Mouse (Mus musculus) layer of hippocampus, postnatal 36 days (tissue): ENCODE measurements around the gene Ctc1. TPM values are rescaled to one million over a fixed set of nuclear protein-coding genes. Genes with fewer than 3 reads are reported as not detected.
"Not testable (repeated sequence)": the region's sequence is repeated elsewhere in the genome, so short reads cannot be mapped to it uniquely, and the experiment has no call there.

Experiments
- DNase-seq, 2 experiments: peaks; one replicate each; pipeline ENCODE4 v3.0.0; 2022
- total RNA-seq, 2 experiments: library from RNA; stranded (reverse); gene quantifications; 2 replicates each; pipeline ENCODE4 v1.2.3; 2021

Gene Ctc1
- total RNA-seq, 2 experiments from 2014 or later = 31.8 to 32.3 TPM

DNA sequence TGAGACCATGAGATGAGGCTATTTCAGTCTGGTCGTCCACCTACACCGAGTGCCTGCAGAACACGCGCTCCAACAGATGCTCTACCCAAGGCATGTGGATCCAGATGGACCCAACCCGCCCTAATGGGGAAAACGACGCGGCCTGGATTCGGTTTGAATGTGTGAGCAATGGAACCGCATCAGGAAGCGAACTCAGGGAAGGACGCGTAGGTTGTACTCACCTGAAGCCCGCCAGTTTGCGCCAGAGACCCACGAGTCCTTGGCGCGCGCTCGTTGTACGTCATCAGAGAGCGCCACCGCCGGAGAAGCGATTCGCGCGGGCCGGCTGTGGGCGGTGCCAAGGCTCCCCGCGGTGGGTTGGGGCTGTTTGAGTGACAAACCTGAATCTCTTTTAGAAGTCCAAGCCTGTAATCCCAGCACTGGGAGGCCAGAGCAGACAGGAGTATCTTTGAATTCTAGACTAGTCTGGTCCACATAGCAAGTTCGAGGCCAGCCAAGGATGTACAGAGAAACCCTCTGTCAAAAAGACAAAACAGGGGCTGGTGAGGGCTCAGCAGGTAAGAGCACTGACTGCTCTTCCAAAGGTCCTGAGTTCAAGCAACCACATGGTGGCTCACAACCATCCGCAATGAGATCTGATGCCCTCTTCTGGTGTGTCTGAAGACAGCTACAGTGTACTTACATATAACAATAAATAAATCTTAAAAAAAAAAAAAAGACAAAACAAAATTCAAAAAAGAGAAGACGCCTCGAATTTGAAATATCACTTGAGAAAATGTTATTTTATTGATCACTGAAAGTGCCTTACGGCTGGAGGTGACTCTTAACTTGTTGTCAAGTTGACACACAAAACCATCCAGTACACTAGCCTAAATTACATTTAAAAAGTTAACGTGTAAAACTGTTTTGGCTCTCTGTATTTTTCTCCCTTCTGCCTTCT lies 7.3 kb upstream of the Ctc1 start, which contains the start of gene Pfas:
Gene Pfas, minus strand, starts transcription at position 279 of the 940 bp plus-strand sequence.
- DNase-seq = peak; percentile 89

DNA sequence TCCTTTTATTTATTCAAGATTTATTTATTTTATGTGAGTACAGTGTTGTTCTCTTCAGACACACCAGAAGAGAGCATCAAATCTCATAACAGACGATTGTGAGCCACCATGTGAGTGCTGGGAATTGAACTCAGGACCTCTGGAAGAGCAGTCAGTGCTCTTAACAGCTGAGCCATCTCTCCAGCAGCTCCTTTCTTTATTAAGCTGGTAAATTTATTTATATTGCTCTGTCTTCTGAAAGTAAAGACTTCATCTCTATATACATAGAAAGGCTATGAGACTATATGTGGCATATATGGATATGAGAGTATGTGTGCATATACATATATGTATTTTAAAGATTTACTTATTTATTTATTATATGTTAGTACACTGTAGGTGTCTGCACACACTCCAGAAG lies 6.2 kb upstream of the Ctc1 start:
- no peak for DNase-seq

DNA sequence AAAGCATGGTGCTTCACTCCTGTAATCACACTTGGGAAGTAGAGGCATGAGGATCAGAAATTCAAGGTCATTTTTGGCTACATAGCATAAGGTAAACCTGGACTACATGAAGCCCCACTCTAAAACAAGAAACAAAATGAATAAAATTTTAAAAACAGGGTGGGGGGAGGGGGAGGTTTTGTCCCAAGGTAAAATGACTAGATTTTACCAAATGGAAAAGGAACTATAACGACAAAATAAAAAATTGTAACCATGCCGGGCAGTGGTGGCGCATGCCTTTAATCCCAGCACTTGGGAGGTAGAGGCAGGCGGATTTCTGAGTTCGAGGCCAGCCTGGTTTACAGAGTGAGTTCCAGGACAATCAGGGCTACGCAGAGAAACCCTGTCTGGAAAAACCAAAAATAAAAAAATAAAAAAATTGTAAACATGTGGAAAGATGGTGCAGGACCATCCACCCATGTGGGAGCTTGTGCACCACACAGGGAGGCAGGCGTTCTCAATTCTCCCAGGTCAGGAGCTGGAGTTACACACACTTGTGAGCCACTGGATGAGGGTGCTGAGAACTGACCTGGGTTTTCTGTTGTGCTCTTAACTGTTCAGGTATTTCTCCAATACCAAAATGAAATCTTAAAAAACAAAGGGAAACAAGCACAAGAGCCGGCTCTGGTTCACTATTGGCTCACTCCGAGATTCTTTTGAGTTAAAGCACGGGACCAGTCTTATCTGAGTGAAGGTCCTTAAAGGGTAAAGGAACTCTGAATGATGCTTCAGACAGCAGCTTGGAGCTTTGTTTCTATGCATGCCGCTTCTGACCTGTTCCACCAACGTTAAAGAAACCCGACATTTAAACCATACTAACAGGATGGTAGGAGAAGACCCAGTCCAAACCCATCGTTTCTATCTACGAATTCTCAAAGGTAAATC lies 5.0 kb upstream of the Ctc1 start:
- no peak for DNase-seq

DNA sequence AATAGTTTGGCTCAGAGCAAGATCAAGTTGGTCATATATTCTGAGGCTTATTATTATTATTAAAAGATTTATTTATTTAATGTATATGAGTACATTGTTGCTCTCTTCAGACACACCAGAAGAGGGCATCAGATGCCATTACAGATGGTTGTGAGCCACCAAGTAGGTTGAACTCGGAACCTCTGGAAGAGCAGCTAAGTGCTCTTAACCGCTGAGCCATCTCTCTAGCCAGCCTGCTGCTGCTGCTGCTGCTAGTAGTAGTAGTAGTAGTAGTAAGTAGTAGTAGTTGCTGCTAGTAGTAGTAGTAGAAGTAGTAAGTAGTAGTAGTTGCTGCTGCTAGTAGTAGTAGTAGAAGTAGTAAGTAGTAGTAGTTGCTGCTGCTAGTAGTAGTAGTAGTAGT lies 4.3 kb upstream of the Ctc1 start:
- not testable (repeated sequence) for DNase-seq

DNA sequence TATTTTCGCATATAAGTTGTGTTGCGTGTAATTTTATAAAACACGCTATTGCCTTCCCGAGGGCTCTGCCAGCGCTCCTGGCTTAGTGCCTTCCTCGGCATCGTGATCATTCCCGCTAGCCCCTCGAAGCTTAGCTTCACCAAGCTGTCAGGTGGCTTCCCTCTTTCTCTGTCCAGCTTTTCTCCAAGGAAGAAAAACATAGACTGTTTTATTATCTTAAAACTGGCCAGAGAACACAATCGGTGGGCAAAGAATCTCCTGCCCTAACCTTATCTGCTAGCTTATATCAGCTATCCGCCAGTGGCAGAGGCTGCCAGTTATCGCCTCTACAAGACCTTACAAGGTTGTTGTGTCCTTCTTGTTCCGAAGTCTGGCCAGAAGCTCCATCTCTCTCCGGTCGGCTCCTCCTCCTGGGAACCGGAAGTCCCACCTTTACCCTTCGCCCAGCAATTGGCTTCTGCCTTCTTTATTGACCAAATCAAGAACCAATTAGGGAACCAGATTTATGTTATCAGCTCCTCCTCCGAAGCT lies 3.6 kb upstream of the Ctc1 start:
- peak; percentile 86 for DNase-seq

DNA sequence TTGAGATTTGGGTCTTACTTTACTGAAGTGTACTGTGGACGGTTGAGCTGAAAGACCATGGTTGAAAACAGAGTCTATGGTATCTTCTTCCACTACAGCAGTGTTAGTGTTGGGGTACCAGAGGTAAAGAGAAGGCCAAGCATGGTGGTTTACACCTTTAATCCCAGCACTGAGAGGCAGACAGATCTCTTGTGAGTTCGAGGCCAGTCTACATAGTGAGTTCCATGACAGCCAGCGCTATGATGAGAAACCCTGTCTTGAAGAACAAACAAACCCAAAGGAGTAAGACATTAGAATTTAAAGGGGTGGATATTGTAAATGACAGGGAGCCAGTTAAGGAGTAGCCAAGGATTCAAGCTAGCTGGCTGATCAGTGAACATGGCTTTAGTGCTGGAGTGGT lies 1.0 kb downstream of the Ctc1 start:
- no peak for DNase-seq

DNA sequence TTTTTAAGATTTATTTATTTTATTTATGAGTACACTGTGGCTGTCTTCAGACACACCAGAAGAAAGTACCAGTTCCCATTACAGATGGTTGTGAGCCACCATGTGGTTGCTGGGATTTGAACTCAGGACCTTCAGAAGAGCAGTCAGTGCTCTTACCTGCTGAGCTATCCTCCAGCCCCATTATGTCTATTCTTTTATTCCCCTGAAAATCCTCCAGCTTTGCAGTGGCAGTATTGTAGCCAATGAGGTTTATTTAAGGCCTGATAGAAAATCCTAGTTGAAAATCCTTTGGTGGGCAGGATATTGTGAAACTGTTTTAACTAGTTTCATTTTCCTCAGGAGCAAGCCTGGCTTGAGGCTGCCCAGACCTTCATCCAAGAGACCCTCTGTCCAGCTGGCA lies 5.0 kb downstream of the Ctc1 start:
- no peak for DNase-seq

DNA sequence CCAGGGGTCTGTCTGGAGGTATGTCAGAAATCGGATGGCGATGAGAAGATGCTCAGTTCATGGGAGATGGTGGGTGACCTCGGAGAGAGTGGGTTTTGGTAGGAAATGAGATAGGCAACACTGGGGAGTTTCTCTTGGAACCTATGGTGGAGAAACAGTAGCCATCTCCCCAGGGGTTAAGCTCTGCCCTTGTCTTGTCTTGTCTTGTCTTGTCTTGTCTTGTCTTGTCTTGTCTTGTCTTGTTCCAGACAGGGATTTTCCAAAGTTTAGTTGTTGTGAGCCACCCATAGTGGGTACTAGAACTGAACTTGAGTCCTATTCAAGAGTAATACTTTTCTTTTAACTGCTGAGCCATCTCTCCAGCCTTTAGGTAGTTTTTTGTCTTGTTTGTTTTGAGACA lies 10.9 kb downstream of the Ctc1 start:
- no peak for DNase-seq

DNA sequence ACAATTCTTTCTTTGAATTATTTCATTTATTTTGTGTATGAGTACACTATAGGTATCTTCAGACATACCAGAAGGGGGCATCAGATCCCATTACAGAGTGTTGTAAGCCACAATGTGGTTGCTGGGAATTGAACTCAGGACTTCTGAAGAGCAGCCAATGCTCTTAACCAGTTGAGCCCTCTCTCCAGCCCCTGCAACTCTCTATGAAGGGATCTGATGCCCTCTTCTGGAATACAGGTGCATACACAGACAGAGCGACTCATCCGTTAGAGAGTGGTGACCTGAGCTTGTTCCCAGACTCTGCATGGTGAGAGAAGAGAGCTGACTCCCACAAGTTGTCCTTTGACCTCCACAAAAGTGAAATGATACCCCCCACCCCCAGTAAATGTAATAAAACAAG lies 13.1 kb downstream of the Ctc1 start:
- DNase-seq = no peak

DNA sequence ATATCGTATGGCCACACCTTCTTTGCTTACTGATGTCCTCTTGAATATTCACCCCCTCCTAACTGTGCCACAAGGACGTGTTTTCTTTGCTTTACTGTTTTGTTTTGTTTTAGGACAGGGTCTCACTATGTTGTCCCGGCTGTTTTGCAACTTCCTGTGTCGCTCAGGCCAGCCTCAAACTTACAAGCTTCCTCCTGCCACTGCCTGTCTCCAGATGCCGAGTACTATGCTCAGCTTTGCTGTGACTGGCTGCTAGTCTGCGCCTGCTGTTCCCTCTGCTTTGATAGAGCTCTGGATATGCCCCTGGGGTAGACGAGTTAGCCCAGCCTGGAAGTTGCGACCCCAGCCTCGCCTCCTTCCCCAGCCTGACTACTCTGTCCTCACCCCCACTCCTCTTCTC lies 17.8 kb downstream of the Ctc1 start:
- DNase-seq = no peak

DNA sequence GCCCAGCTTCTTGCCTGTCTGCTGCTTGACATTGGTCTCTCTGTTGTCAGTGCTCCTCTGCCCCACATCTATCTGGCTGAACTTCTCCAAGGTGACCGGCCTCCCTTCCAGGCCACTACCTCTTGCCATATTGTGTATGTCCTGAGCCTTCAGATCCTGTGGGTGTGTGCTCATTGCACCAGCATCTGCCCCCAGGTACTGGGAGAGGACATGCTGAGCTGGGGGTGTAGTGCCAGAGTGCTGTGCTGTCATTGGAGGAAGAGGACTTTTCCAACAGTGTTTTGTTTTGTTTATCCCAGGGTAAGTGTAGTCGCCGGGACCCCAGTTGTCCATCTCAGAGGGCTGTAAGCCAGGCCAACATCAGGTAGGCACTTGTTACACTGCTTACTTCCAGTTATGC lies 18.9 kb downstream of the Ctc1 start:
- DNase-seq = no peak

DNA sequence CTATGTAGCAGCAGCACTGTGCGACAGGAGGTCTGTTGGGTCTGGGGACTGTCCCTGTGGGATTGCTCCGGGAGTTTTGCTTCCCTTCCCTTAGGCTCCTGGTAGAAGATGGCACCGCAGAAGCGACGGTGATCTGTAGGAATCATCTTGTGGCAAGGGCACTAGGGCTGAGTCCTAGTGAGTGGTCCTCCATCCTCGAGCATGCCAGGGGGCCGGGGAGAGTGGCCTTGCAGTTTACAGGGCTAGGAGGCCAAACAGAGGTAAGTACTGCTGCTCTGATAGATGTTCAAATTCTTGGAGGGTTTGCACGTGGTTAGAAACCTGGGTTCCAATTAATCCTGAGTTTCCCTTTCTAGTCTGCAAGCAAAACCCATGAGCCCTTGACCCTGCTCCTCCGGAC lies 19.7 kb downstream of the Ctc1 start:
- no peak for DNase-seq

DNA sequence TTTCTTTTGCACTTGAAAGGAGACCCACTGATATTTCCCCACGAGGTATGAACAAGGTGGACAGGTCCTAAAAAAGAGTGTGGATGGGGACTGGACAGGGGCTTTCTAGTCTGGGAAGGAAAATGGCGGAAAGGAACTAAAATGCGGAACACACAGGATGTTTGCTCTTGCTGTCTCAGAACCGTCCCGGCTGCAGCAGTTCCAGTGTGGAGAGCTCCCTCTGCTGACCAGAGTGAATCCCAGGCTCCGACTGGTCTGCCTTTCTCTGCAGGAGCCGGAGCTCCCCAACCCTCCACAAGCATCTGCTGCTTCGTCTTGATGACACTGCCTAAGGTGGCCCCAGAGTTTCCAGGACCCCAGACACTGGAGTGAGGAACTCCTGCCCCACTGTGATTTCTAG lies 20.1 kb downstream of the Ctc1 start:
- peak; percentile 82 to 88 for DNase-seq

DNA sequence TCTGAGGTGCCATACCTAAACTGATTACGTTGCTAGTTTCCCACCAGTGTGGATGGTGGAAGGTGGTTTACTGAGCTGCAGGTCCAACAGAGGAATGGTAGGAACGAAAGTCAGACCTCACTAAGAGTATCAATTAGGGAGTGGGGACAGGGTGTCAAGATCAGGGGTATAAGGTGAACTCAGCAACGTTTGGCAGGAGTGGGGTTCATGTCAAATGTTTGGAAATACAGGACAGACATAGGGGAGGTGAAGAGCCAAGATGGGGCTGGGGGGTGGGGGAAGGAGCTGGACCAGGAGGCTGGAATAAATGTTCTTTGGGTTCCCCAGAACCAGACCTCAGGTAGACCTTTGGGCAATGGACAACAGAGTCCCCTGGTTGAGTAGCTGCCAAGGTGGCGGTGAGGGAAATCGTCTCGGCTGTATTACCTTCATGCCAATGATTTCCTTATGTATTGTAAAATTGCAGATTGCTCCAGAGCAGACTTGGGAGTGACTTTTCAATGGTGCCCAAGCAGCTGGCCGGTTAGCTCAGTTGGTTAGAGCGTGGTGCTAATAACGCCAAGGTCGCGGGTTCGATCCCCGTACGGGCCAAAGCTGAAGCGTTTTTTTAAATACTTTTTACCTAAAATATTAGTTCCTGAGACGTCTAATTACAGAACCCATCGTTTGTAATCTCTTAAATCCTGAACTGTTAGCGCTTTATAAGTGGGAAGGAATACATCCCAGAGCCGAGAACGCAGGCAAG lies 20.9 kb downstream of the Ctc1 start:
- DNase-seq = peak; percentile 88 to 93

DNA sequence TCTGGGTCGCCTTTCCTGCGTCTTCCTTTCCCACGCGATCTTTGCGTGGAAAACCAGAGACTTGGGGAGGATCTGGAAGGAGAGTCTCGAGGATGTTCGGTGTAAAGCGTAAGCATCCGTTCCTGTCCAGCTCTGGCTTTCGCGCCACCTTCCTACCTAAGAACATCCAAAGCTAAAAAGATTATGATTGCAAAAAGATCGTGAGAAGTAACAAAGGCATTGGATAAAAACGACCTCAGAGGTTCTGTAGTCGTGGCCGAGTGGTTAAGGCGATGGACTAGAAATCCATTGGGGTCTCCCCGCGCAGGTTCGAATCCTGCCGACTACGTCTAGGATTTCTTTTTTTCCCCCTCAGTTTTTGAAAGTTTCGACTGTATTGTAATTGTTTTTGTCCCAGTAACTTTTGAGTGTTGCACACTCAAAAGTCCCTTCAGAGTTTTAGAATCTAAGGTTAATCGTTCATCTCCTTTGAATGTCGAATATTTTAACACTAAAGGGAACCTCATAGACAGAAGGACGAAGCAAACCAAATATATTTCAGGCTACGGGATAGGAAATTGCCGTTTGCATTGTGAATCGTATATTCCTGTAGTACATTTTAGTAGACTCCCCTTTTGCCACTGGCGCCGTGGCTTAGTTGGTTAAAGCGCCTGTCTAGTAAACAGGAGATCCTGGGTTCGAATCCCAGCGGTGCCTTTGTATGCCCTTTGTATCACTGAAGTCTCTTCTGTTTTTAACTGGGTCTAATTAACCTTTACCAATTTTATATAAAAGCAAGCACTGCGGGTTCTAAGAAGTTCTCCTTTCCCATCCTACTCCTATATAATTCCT lies 21.7 kb downstream of the Ctc1 start:
- peak; percentile 79 to 87 for DNase-seq

DNA sequence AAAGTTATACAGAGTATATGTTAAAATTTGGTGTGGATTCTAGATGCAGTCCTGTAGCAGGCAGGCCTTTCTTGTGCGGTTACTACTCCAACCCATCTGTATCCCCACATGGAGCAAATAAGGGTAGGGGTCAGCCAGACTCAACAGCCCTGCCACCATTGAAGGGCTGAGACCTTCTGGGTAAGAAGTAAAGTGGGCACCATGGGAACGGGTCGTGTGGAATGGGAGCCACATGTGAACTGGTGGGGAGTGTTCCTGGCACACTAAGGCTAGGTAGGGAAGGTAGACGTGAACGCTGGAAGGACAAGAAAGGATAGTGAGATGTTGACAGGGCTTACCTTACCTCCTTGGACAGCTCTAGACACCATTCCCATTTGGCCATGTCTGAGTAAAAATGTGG lies 22.5 kb downstream of the Ctc1 start:
- no peak for DNase-seq

DNA sequence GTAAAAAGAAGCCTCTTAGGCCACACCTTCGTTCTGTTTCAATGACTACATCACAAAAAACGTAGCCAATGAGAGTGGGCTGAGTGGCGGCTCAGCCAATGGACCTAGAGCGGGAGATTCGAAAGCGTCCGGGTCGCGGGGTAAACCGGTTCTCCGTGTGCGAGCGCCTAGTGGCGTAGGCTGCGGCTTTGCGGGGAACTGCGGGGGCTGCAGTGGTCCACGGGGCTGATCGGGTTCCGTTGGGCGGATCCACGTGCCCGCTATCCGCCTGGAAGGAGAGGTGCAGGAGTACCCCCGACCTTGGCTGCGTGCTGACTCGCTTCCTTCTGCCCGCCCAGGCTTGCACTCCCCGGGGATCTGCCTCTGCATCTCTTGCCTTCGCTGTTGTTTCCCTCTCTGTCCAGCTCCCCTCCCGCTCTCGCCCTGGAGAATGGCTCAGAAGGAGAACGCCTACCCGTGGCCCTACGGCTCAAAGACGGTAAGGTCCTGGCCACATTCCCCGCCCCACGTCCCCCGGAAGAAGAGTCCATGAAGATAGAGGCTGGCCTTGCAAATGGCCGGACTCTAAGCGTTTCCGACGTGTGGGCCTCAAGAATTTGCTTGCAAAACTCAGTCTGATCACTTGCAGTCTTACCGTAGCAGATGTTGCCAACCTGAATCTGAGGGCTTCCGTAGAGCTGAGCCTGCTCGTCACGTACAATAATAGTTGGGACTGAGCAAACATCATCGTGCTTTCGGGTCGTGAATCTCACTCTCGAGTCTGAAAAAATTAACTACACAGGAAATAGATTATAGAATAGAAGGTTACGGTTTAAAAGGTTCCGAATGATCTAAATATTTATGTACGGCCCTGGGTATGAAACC lies 30.1 kb downstream of the Ctc1 start, which contains the start of gene Aurkb:
Gene Aurkb, plus strand, starts transcription at position 117 of the 864 bp plus-strand sequence.
- DNase-seq = peak; percentile 62 to 65

DNA sequence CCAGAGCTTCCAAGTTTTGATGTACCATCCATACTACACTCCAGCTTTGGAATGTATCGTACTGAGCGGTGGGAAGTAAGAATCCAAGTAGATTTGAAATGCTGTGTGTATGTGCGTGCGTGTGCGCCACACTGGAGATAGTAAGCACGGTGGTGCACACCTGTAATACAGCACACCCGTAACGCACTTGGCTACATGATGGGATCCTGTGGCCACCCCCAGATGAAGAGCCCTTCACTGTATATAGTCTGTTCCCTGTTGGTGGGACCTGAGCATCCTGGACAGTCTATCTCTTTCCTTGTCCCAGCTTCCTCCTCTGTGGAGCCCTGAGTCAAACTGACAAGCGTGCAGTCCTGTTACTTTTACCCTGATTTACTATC lies 30.7 kb downstream of the Ctc1 start:
- DNase-seq = no peak

DNA sequence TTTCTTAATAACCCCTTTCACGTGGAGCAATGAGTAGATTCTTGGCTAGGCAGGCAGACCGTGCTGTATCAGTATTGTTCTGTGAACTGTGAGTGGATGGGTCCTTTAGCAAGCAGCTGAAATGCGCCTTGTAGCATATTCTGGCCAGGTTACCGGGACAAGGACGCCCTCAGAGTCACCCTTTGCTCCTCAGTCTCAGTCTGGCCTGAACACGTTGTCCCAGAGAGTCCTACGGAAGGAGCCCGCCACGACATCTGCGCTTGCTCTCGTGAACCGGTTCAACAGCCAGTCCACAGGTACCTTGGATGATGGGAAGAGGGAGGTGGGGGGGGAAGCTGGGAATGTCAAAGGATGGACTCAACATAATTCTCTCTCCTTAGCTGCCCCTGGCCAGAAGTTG lies 31.9 kb downstream of the Ctc1 start:
- no peak for DNase-seq

DNA sequence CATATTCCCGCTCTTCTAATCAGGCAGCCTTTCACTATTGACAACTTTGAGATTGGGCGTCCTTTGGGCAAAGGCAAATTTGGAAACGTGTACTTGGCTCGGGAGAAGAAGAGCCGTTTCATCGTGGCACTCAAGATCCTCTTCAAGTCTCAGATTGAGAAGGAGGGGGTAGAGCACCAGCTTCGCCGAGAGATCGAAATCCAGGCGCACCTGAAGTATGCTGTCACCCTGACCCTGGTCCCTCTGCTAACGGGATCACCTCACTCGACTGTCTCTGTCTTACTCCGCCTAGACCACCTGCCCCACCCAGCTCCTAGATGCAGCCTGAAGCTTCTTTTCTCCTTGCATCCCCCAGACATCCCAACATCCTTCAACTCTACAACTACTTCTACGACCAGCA lies 32.4 kb downstream of the Ctc1 start:
- DNase-seq = no peak
